Mouse (Mus musculus) embryonic fibroblast, embryonic 13.5 days (primary cell): Measurements from ENCODE around the gene Usp47. TPM values are rescaled to one million over a fixed set of nuclear protein-coding genes. Genes with fewer than 3 reads are reported as not detected.

Experiments used
- H3K27ac ChIP-seq: 2 replicates; pipeline ENCODE4 v1.5.1; 2012; ENCODE audit warnings: low read length, control low read depth, inconsistent platforms; ENCODE audit not compliant: insufficient read depth
- H3K4me1 ChIP-seq: 2 replicates; pipeline ENCODE4 v1.6.1; 2011; ENCODE audit warnings: low read length; ENCODE audit not compliant: control insufficient read depth, insufficient read depth
- H3K4me3 ChIP-seq: 2 replicates; pipeline ENCODE4 v1.5.1; 2011; ENCODE audit warnings: mild to moderate bottlenecking, control low read depth, low read length; ENCODE audit not compliant: insufficient read depth
- CTCF ChIP-seq: IDR thresholded peaks from 2 replicates; pipeline ENCODE4 v1.5.1; 2011; ENCODE audit warnings: mild to moderate bottlenecking, control low read depth, low read length, moderate library complexity, borderline replicate concordance; ENCODE audit not compliant: insufficient read depth
- POLR2A ChIP-seq: IDR thresholded peaks from 2 replicates; pipeline ENCODE4 v1.6.1; 2011; ENCODE audit warnings: low read depth, mild to moderate bottlenecking, control low read depth, low read length, moderate library complexity
- polyA plus RNA-seq: library from polyadenylated mRNA; stranded (reverse); fragments of >200 nt; gene quantifications from 2 replicates; pipeline ENCODE4 v1.2.4, GENCODE M21; 2011; ENCODE audit warnings: low read depth; ENCODE audit not compliant: missing spikeins, insufficient read length

The Usp47 gene
- polyA plus RNA-seq, 1 experiment: 123 TPM

GRCm38 (mm10) chr7:112110638-112111372, 87.5 kb downstream of the Usp47 start:
- H3K4me3 ChIP-seq: no peak overlapping the region
- no peak for TF ChIP-seq POLR2A
- H3K27ac ChIP-seq: no peak overlapping the region
- no peaks in the 10 kb centered on the region for H3K4me1 ChIP-seq

- no peaks in the 10 kb centered on the region for H3K4me1 ChIP-seq
- H3K4me3 ChIP-seq: no peak overlapping the region
- H3K27ac ChIP-seq: no peak overlapping the region
- TF ChIP-seq POLR2A (no peak), CTCF (no peak)
These were observed 94.2 kb downstream of the Usp47 start for GRCm38 (mm10) chr7:112117501-112117900.

GRCm38 (mm10) chr7:112118086-112118485, 94.8 kb downstream of the Usp47 start:
- H3K4me1 ChIP-seq: no peaks in the 10 kb centered on the region; the same call in 1 of the 2 replicates
- TF ChIP-seq POLR2A (no peak), CTCF (no peak)

DNA sequence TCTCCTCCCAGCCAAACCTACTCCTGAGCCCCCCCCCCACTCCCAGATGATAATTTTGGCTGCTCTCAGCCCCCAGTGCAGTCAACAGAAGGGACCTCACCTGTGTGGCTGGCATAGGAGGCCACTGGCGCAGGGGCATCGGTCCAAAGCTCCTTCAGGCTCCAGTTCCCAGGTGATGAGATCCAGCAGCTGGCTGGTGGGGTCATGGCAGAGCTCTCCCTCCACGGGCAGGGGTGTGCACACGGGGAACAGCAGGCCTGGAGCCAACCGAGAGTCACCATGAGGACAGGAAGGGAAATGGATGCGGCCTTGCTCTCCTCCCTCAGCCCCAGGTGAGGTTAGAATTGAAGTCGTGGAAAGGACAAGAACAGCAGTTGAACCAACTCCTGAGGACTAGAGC, 95.9 kb downstream of the Usp47 start:
- TF ChIP-seq POLR2A (no peak), CTCF (no peak)
- Histone ChIP-seq H3K4me1 (no peaks in the 10 kb centered on the region; the same call in 1 of the 2 replicates), H3K27ac (no peak overlapping the region), H3K4me3 (no peak overlapping the region)

More at GRCm38 (mm10) chr7:112118086-112118485, 94.8 kb downstream of the Usp47 start:
- Histone ChIP-seq H3K4me3 (no peak overlapping the region), H3K27ac (no peak overlapping the region)

- TF ChIP-seq POLR2A (no peak), CTCF (no peak)
These were observed 97.8 kb downstream of the Usp47 start for GRCm38 (mm10) chr7:112120861-112121810.

DNA sequence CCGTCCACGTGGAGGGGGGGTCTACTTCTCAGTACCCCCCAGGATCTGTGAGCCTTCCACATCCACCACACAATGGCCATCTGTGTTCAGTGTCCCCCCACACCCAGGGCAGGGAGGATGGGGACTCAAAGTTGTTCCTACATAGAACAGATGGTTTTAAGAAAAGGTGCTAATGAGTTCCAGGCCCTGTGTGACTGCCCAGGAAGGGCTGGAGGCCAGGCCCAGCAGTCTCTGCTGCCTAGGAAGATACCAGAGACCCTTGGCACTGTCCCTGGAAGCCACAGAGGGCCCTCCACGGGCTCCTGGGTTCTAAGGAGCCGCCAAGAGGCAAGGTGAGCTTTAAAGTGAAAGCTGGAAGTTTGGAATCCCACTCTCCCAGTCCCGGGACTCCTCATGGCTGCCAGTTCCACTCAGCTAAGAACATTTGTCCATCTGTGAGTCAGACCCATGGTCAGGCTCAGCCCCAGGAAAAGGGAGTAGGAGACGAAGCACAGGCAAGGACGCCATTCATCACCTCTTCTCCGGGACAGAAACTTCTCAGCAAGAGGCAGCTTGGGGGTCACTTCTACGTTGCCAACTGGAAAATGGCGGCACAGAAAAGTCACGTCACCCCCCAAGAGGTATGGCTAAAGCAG, 98.7 kb downstream of the Usp47 start:
- Histone ChIP-seq H3K4me1 (no peaks in the 10 kb centered on the region; the same call in 1 of the 2 replicates), H3K27ac (no peak overlapping the region), H3K4me3 (no peak overlapping the region)
- TF ChIP-seq CTCF (no peak), POLR2A (no peak)

More at GRCm38 (mm10) chr7:112120861-112121810, 97.8 kb downstream of the Usp47 start:
- no peak overlapping the region for H3K4me3 ChIP-seq
- H3K27ac ChIP-seq: no peak overlapping the region
- H3K4me1 ChIP-seq: no peaks in the 10 kb centered on the region; the same call in 1 of the 2 replicates

DNA sequence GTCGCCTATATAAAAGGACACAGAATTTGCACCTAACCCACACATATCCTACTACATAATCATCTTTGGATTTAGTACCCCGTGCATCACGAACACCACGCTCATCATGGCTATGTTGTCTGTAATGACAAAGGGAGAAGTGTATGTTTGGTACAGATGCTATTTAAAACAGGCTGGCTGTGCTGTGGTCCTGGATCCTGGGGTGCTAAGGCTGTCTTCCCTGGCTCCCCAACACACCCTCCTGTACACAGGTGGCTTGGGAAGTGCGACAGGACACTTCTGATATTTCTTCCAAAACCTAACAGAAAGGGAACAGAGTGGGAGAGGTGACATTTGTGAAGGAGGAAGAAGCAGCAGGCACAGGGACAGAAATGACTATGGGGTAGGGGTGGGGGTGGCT, 100.3 kb downstream of the Usp47 start:
- TF ChIP-seq CTCF (no peak), POLR2A (no peak)

GRCm38 (mm10) chr7:112125625-112126260, 102.4 kb downstream of the Usp47 start:
- H3K27ac ChIP-seq: no peak overlapping the region

More for the DNA sequence above, 100.3 kb downstream of the Usp47 start:
- Histone ChIP-seq H3K4me1 (peaks cover 3% of the 10 kb centered on the region; the same call in 1 of the 2 replicates), H3K4me3 (no peak overlapping the region), H3K27ac (no peak overlapping the region)

GRCm38 (mm10) chr7:112127085-112127637, 103.9 kb downstream of the Usp47 start:
- Histone ChIP-seq H3K27ac (no peak overlapping the region), H3K4me3 (no peak overlapping the region), H3K4me1 (peaks cover 5% of the 10 kb centered on the region; the same call in 1 of the 2 replicates)
- TF ChIP-seq CTCF: no peak
- TF ChIP-seq POLR2A: no peak

More at GRCm38 (mm10) chr7:112125625-112126260, 102.4 kb downstream of the Usp47 start:
- TF ChIP-seq POLR2A: no peak
- TF ChIP-seq CTCF: no peak
- H3K4me3 ChIP-seq: no peak overlapping the region
- peaks cover 5% of the 10 kb centered on the region; the same call in 1 of the 2 replicates for H3K4me1 ChIP-seq
